8 mouse cellular contexts compared by ENCODE assay signal in genomic region chr15:80088637-80089036, GRCm38 (mm10). TPM values are rescaled to one million over a fixed set of nuclear protein-coding genes. Genes with fewer than 3 reads are reported as not detected.
DNase-seq lines count a peak whose midpoint lies in the region; ATAC-seq and TF ChIP-seq lines count a peak whose summit lies in the region.

No protein-coding gene starts in this region.

- ATAC-seq in CD4-positive, CD25-positive, alpha-beta regulatory T cell, adult 4 months, result peak; percentile 91

- no peak for TF ChIP-seq POLR2A in lung, adult 2 months (IDR thresholded peaks at IDR 0.05; ENCODE audit: borderline replicate concordance, extremely low read depth, low read depth, low read length)

- 33% methylated on average over 4 of the region's 4 CpGs for WGBS in lung, adult 2 months

- H3K4me3 ChIP-seq in lung, adult 2 months (replicated peaks; ENCODE audit: extremely low read depth, low read depth, low read length), result no peak overlapping the region

- TF ChIP-seq CTCF in lung, adult 2 months (IDR thresholded peaks at IDR 0.05; ENCODE audit: insufficient read depth, low read length), result peak; percentile 95

- DNase-seq in R1 (ENCODE audit: low read depth, low spot score), result peak; percentile 97
- DNase-seq in cerebellum, postnatal 25 days, result peak; percentile 93 to 97
- peak; percentile 85 for DNase-seq in gastrocnemius, postnatal 10 days
- peak; percentile 82 to 98 for DNase-seq in layer of hippocampus, adult 18-20 months (ENCODE audit: low spot score in 2 of 2)
- DNase-seq in lung, adult 2 months, result peak; percentile 79
- peak; percentile 96 to 97 for DNase-seq in right cerebral cortex, postnatal 10 days (ENCODE audit: low spot score in 2 of 2)
- DNase-seq in urinary bladder, postnatal 36 days (ENCODE audit: low spot score in 2 of 2), result peak; percentile 85 to 87

- H3K4me1 ChIP-seq in lung, adult 2 months (ENCODE audit: control insufficient read depth, insufficient read depth, low read length), result peaks cover 4% of the 10 kb centered on the region

RNA-seq across cellular contexts. Expression of gene Syngr1, which starts 2.5 kb away (rescaled TPM):
- under 1 TPM; 0.86 to 0.94 TPM for polyA plus RNA-seq in CD4-positive, CD25-positive, alpha-beta regulatory T cell, adult 4 months (2017; shearing (Covaris generic))
- total RNA-seq in gastrocnemius, postnatal 10 days (2021), result 10 to 100 TPM; 16.1 to 17.0 TPM
- 100 to 1,000 TPM; 370 to 379 TPM for total RNA-seq in layer of hippocampus, adult 18-20 months (2021)
- polyA plus RNA-seq in lung, adult 2 months (2012; rRNA removed), result 44.1 and 50.9 TPM in 2 replicates

RNA-seq across cellular contexts. Expression of gene Rpl3, which starts 3.0 kb away (rescaled TPM):
- 1,000 to 10,000 TPM; 3,782 to 4,433 TPM for polyA plus RNA-seq in CD4-positive, CD25-positive, alpha-beta regulatory T cell, adult 4 months (2017; shearing (Covaris generic))
- 100 to 1,000 TPM; 224 to 271 TPM for total RNA-seq in gastrocnemius, postnatal 10 days (2021)
- total RNA-seq in layer of hippocampus, adult 18-20 months (2021), result 100 to 1,000 TPM; 600 to 628 TPM
- polyA plus RNA-seq in lung, adult 2 months (2012; rRNA removed), result 369 and 428 TPM in 2 replicates

RNA-seq across cellular contexts. Expression of gene Tab1, which starts 44.3 kb away (rescaled TPM):
- 10 to 100 TPM; 12.0 to 39.6 TPM for polyA plus RNA-seq in CD4-positive, CD25-positive, alpha-beta regulatory T cell, adult 4 months (2017; shearing (Covaris generic))
- total RNA-seq in gastrocnemius, postnatal 10 days (2021), result 10 to 100 TPM; 17.1 to 20.6 TPM
- total RNA-seq in layer of hippocampus, adult 18-20 months (2021), result 10 to 100 TPM; 21.2 to 23.4 TPM
- polyA plus RNA-seq in lung, adult 2 months (2012; rRNA removed), result 19.1 and 23.5 TPM in 2 replicates

Comparison
In these comparisons a context has a peak if more than half of its experiments do, and no peak if none do; other contexts are left out.
1. RNA of gene Syngr1, which starts 2.5 kb away (total RNA-seq): 370 to 379 TPM in layer of hippocampus, adult 18-20 months; 16.1 to 17.0 TPM in gastrocnemius, postnatal 10 days; every median in the first group is over 10 times any median in the second.
2. Peak in every context shown above with its lines, with median percentiles within 50 percentile points of each other: DNase-seq.